Mouse (Mus musculus): Measurements from ENCODE around the gene Lbhd2. TPM values are rescaled to one million over a fixed set of nuclear protein-coding genes. Genes with fewer than 3 reads are reported as not detected.

The Lbhd2 gene
- total RNA-seq, 2 experiments from 2014 or later: 0.96 to 1.3 TPM

DNA sequence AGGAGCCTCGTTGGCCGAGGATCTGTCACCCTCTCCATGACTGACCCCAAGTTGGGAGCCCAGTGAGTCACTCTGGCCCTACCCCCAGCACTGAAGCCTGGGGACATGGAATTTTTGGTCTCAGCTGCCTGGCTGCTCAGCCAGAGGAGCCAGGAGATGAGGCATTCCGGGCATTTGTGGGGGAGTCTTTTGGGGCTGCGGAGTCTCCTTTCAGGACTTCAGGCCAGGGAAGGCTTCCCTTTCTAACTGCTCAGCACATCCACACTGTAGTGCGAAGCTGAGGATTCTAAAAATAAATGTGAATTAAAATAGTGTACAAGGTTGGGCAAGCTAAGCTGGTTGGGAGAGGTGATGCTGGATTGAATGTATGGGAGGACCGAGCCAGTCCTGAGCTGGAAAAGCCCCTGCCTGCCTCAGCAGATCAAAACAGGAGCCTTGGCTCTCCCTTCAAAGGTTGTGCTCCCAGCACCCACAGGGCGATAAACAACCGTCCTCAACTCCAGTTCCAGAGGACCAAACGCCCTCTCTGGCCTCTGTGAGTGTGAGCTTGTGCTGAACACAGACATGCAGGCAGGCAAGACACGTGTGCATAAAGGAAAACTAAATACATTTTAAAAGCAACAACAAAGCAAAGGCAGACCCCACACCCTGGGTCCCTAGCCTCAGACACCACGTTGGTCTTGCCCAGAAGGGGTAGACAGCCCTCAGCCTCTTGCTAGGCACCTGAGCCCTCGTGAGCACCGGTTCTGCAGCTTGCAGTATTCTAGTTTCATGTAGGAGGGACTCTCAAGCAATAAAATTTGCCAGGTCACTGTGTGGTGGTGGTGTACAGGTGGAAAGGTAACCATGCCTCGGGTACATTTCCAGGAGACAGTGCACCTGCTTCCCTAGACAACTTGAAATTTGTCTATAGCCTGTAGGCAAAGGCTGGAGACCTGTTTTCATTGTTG lies 24.5 kb downstream of the Lbhd2 start:
- no peak for DNase-seq (ENCODE audit: low spot score in 2 of 2)

DNA sequence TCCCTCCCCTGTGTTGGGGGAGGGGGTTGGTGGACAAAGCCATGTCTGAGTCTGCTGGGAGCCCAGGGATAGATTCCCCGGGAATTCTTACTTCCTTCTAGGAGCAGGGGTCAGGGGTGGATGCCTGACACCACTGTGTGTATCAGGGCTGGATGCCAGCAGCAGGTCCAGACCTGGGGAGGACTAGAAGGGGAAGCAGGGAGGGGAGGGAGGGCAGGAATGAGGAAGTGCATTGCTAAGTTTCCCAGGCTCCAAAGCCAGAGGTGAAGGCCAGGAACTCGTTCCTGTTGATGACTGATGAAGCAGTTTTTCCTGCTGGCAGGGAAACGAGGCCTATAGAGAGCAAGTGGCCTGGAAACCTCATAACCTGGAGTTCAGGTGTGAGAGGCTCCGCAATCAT lies 25.5 kb downstream of the Lbhd2 start:
- DNase-seq (ENCODE audit: low spot score in 2 of 2): no peak

DNA sequence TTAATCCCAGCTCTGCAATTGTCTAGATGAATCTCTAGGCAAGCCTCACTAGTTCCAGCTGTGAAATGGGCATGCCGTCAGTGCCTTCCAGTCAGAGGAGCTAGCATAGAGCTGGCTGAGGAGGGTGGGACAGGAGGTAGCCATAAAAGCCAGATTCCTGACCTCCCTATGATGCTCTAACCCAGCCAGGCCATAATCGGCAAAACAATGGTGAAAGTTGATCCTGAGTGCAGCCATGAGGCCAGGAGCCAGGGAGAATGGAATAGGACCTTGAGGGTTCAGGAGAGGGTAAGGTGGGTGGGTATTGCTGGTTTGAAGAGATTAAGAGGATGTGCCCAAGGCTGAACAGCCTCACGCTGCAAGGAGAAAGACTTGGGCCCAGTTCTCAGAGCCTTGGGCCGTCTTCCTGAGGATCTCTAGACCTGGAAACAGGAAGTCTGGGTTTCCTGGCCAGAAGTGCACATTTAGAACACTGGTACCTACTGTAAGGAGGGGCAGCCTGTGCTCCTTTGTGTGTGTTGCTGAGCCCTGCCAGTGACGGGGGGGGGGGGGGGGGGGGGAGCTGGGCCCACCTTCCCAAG lies 26.2 kb downstream of the Lbhd2 start:
- DNase-seq (ENCODE audit: low spot score in 2 of 2): no peak

DNA sequence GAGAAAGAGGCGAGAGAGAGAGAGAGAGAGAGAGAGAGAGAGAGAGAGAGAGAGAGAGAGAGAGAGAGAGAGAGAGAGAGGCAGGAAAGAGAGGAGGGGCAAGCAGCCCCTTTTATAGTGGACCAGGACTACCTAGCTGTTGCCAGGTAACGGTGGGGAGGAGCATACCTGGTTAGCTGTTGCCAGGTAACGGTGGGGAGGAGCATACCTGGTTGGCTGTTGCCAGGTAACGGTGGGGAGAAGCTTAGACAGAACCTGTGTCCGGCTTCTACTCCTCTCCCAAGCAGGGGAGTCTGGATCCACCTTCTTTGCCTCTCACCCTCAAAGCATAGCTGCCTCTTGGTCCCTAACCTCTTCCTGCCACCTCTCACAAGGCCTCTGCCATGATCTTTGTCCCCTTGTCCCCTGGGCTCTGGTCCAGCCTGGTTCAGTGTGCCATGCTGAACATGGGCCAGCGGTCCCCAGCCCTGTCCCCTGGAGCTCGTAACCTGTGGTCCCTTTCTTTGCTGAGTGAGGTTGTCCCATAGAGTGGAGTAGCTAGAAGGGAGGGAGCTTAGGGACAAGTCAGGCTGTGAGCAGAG lies 27.6 kb downstream of the Lbhd2 start:
- DNase-seq (ENCODE audit: low spot score in 2 of 2): no peak

DNA sequence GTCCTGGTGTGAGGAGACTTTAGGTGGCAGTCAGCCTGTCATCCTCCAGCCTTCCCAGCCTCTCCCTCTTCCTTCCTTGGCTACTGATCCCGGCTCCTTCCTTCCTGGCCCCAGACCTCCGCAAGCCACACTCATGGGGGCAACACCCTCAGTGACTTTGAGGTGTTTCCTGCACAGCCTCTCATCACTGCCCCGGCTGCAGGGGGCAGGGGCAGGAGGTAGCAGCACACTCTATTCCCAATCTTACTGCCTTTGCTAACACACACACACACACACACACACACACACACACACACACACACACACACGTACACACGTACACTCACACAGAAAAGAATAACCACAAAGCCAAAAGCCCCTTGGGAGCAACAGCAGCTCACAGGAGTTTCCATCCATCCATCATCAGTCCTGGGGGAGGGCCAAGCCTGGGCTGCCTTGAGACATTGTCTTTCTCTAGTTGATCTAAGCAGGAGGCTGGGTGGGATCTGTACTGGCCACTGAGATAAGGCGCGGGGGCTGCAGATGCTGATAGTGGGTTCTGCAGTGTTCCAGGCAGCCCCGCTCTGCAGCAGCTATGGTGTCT lies 28.2 kb downstream of the Lbhd2 start:
- no peak for DNase-seq (ENCODE audit: low spot score in 2 of 2)

DNA sequence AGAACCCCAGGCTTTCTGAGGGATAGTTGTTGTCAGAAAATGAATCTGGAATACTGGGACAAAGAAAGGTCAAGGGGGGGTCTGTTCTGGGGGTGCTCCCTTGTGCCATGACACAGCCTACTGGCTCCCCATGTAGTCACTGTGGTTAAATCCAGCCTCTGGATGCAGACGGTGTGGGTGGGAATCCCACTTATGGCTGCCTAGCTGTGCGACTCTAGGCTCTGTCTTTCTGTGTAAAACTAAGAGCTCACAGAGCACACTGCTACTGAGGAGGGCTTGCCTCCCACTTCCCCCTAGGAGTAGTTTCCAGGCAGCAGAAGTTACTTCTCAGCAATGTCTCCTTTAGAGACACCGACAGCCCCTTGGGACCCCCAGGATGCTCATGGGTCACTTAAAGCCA lies 29.6 kb downstream of the Lbhd2 start:
- DNase-seq (ENCODE audit: low spot score in 2 of 2): no peak

DNA sequence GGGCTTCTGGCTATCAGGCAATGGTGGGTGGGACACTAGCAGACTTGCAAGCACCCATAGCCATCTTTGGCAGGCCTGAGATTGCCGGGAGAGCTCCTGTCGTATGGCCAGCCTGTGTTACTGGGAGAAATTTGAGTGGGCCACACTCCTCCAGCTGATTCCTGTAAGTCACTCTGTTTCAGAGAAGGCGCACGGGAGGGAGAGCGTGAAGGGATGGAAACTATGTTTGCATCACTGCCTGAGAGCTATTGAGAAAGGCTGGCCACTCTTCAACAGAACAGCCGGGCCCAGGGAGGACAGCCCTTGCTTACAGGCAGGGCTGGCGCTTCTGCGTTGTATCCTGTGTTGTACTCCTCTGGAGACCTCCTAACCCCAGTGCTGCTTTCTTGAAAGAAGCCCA lies 30.0 kb downstream of the Lbhd2 start:
- no peak for DNase-seq (ENCODE audit: low spot score in 2 of 2)

DNA sequence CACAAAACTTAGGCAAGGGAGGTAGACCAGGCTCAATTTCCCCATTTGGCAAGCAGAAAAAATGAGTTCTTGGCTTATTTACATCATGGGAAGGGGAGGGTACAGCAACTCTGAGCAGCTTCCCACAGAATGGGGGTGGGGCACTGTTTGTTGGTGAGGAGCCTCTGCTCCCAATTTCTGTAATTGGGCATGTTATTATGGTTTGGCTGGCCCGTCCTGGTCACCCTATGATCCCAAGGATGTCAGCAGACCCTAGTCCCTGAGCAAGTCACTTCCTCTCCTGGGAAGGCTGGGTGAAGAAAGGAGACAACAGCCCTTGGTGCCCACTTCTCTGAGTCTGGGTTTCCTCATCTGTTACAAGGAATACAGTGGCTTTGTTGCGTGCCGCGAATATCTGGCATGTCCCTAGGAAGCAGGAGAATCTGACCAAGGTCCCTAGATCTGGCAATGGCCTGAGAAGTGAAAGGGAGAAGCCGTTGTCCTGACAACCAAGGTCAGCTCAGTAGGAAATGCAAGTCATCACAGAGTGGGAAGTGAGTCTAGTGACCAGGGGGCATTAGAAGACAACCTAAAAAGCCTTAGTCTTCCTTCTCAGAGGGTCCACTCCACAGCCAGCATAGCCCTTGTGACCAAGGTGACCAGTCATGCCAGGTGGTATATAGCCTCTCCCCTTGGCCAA lies 30.8 kb downstream of the Lbhd2 start:
- no peak for DNase-seq (ENCODE audit: low spot score in 2 of 2)

DNA sequence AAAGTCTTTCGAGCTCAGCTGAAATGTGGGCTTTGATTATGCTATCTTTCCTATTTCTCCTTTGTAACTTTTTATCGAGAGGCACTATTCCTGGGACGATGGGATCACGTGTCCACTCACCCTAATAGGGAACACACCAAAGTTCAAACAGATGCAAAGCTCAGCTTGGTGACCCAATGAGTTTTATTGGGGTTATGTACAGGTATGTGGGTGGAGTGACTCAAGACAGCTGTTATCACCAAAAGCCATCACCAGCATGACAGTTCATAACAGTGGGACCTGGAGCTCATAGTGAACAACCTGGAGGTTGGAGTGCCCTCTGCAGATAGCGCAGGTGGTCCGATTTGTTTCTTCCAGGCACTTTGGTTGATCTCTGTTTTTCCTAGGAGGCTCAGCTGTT lies 32.2 kb downstream of the Lbhd2 start:
- no peak for DNase-seq (ENCODE audit: low spot score in 2 of 2)

DNA sequence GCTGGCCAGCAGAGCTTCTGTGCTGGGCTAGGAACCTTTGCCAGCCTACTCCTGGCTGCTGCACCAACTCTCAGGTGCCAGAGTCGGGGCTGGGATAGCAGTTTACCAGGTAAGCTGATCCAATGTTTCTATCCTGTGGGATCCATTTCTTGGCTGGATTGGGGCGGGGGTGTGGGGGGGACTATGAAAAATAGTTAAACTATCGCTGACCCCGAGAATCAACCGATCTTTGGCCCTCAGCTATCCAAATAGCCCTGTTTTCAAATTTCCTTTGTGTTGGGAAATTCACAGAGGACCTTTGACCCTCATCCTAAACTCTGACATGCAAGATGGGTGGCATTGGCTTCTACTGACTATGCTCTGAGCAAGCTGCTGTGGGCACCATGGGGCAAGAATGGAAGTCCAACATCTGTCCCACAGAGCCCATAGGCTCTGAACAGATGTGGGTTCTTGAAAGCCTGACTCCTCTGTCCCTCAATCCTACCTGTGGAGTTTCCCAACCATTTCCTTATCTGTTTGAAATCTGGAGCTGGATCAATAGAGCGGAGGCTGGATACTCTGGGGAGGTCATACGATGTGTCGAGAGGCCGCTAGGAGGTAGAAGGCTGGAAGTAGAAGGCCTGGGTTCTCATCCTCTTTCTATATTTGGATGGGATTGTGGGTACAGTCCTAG lies 34.2 kb downstream of the Lbhd2 start:
- no peak for DNase-seq (ENCODE audit: low spot score in 2 of 2)

DNA sequence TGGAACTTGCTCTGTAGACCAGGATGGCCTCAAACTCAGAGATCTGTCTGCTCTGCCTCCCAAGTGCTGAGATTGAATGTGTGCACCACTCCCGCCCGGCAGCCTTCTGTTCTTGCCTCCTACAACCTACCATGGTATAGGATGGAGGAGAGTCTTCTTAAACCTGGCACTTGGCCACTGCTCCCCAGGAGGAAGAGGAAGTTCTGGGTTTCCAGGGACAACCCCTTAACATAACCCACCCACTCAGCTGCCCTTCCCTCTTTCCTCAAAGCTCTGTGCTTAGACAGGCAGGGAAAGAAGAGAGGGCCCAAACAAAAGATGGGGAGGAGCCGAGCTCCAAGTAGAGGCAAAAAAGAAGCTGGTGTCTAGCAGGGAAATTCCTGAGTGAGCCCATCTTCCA lies 34.9 kb downstream of the Lbhd2 start:
- DNase-seq (ENCODE audit: low spot score in 2 of 2): no peak

DNA sequence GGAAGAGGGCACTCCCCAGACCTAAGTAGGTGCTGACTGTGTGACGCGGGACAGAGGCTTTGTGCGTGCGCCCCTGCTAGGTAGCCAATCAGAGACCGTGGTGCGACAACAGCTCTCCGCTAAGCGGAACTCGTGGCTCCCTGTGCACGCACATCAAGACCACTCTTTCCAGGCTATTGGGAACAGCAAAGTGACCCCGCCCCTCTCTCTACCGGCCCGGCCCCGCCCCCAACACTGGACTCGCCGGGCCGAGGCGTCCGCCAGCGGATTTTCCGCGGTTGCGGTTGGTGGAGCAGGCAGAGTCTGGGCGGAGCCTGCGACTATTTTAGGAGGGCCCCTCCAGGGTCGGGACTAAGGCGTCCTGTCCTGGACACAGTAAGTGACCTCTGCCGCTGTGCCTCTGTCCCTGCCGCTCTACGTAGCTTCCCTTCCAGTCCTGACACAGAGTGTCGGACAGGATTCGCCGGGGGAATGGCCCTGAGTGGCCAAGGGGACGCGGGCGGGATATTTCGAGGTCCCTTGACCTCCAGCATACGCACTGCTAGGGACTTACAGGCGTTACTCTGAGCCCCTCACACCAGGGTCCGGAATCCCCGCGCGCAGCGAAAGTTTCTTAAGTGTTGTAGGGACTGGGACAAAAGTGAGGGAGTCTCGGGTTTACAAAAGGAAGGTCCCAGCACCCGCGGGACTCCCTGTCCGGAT lies 35.9 kb downstream of the Lbhd2 start, which contains the start of gene Tnfaip2:
TSS of gene Tnfaip2 (plus strand) at position 161 of the 702 bp plus-strand sequence.
- peak; percentile 32 to 53 for DNase-seq (ENCODE audit: low spot score in 2 of 2)

DNA sequence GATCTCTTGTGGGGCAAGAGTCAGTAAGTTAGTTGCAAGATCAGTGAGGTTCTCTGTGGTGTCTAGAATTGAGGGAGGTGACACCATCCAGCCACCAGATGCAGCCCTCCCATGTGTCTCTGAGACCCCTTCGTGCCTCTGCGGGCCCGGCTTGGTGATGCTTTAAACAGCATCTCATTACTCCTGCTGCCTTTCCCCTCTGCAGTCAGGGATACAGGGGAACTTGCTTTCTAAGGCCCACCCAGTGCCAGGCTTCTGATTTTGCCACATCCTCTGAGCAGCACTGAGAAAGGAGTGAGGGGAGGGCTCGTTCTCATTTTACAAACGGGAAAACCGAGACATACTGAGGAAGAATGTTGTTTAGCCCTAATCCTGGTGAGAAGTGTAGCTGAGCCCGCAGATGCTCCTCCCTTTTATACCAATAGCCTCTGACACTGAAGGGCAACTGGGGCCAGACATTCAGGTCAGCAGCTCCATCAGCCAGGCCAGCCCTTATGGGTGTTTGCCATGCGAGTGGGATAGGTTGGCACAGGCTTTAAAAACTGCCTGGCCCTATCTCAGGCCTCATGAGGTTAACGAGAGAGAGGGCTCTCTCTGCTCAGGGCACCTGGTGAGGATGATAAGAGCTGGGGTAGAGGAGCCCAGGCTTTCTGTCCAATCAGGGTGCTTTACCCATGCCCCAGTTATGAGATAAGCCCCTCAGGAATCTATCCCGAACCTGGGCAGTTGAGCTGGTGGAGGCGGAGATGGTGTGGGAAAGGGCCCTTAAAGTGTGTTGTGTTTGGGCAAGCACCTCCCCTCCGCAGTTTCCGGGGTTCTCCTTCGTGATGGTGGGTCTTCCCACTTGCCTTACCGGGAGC lies 36.6 kb downstream of the Lbhd2 start:
- DNase-seq (ENCODE audit: low spot score in 2 of 2): no peak

DNA sequence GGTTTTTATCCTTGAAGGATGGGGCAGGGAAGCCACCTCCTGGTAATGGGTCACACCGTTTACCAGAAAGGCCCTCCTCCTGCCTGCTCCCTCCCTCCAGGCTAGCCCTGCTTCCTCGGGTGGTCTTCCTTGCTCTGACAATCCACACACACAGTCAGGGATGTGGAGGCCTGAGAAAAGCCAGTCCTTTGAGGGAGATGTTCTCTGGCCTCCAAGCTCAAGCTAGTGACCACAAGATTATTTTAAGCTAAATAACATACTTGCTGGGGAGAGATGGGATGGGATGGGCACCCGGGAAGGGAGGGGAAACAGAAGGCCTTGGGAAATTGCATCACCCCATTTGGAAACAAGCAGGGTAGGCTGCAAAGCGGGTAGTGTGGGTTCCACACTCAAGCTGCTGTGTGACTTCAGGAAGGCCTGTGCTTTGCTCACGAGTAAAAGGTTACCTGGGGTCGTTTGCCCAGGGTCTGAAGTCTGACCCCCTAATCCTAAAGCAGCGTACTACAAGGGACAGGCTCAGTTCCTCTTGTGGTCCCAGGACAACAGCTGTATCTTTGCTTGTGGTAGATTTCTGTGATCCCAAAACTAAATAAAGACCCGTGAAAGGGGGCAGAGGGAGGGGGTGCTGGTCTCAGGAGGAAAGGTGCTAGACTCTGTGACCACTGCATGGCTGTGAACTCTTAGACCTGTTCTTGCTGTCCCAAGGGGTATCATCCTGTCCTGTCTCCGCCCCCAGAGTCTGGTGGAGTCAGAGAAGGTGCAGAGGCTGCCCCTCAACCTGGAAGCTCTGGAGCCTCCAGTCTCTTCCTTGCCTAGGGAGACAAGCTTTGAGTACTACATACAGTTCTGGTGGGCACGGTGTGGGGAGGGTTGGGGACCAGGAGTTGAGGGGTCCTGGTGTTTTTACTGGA lies 37.6 kb downstream of the Lbhd2 start:
- no peak for DNase-seq (ENCODE audit: low spot score in 2 of 2)

DNA sequence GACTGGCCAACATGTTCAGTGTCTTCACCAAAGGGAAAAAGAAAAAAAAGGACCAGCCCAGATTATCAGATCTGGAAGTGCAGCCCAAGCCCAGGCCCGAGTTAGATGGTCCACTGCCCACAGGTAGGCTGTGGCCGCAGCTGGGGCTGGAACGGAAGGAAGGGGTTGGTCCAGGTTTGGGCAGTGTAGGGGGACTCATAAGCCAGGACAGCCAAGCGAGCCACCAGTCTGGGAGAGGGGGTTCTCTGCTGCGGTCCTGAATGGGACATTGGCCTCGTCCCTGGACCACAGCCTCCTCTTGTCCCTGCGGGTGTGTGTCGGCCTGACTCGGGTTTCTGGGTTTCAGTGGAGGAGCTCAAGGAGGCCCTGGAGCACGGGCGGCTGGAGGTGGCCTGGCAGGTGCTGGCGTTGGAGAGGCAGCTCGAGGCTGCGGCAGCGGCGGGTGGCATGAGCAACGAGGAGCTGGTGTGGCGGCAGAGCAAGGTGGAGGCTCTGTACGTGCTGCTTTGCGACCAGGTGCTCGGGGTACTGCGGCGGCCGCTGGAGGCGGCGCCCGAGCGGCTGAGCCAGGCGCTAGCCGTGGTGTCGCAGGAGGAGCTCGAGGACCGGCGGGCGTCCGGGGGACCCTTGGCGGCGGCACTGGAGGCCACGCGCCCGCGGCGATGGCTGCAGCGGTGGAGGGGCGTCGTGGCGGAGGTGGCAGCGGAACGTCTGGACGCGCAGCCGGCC lies 38.7 kb downstream of the Lbhd2 start:
- no peak for DNase-seq (ENCODE audit: low spot score in 2 of 2)

DNA sequence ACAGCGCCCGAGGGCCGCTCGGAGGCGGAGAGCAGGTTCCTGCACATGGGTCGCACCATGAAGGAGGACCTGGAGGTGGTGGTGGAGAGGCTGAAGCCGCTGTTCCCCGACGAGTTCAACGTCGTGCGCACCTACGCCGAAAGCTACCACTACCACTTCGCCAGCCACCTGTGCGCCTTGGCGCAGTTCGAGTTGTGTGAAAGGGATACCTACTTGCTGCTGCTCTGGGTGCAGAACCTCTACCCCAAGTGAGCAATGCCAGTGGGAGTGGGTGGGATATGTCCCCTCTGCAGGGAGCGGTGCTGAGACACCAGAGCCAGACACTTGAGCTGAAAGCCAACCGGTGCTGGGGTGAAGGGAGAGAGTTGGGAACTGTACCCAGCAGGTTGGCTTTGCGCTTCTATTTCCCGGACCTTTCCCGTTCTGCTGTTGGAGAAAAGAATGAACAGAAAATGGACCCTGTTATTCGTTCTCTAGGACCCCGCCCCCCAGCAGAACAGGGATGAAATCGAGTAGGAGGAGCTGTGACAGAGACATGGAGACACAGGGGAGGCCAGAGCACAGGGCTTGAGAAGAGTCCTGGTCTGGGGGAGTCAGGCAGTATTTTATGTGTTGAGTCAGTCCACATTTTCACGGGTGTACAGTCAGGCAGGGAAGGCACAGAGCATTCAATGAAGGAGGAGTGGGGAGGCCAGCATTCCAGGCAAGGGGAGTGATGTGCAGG lies 39.4 kb downstream of the Lbhd2 start:
- DNase-seq (ENCODE audit: low spot score in 2 of 2): no peak

DNA sequence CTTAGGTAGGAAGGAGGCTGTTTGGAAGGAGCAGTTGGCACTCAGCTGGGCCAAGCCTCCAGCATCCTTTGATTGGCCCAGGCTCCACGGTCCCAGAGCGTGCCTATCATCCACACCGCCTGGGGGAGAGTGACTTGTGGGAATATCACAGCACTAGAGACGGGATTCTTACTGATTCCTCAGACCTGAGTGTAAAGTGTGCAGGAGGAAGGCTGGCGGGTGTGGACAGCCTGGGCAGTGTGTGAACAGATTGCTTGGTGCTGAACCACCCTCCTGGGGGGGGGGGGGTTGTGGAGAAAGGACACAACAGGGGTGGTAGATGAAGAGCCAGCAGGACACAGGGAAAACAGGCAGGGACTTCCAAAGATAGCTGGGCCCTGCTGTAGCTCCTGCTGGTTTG lies 40.1 kb downstream of the Lbhd2 start:
- DNase-seq (ENCODE audit: low spot score in 2 of 2): no peak

All from layer of hippocampus, postnatal 10 days (tissue).